Mouse (Mus musculus) right cerebral cortex, postnatal 36 days (tissue): ENCODE data around the gene Rhobtb1.

Experiments
- DNase-seq, 2 experiments: peaks; one replicate each; pipeline ENCODE4 v3.0.0; 2022; ENCODE audit warnings: low spot score in 2 of 2, mixed read lengths in 1 of 2

The Rhobtb1 gene

DNA sequence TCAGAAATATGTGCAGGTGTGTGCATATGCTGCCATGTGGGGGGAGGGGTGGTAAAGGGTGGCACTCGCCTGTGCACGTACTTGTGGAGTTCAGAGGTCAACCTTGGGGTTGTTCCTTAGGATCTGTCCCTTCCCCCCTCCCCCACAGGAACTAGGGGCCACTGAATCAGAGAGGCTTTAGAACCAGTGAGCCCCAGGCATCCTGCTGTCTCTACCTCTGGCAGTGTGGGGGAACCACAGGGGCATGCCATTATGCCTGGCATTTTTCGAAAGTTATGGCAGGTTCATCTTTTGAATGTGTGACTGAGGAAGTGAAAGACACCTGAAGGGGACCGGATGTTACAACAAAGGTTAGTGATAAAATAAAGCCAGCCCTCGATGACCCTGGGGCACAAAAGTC, 59.4 kb downstream of the Rhobtb1 start:
- no peak for DNase-seq

DNA sequence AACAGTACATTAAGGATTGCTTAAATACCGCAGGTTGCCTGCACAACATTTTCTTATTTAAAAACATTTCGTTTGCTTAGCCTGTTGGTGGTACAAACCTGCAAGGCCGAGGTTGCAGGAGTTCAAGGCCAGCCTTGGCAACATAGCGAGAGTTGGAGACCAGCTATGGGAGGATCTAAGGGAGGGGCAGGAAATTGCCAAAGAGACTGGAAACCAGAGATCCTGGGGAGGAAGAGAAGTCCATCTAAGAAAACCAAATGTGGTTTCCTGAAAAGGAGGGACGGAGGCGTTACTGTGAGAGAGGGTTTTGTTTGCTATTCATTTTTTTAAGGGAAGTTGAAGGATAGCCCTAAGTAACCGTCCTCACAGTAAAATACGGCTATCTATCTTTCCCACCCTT, 60.3 kb downstream of the Rhobtb1 start:
- no peak for DNase-seq

DNA sequence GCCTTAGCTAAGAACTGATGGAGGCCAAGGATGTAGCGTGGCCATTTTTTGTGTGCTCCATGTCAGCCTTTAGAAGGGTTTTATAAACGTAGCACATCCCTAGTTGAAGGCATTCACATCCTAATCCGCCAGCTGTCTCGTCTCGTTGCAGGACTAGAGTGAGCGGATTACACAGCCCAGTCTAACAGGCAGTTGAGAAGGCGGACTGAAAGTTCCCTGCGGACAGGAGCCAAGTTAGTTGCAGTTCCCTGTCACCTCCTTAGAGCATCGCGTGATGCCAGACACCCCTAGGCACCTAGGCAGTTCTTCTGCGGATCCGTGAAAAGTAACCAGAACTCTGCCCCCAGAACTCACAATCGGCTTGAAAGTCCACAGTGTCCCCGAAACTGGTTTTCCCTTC, 60.7 kb downstream of the Rhobtb1 start:
- peak in 1 of 2 experiments; percentile 41 for DNase-seq

DNA sequence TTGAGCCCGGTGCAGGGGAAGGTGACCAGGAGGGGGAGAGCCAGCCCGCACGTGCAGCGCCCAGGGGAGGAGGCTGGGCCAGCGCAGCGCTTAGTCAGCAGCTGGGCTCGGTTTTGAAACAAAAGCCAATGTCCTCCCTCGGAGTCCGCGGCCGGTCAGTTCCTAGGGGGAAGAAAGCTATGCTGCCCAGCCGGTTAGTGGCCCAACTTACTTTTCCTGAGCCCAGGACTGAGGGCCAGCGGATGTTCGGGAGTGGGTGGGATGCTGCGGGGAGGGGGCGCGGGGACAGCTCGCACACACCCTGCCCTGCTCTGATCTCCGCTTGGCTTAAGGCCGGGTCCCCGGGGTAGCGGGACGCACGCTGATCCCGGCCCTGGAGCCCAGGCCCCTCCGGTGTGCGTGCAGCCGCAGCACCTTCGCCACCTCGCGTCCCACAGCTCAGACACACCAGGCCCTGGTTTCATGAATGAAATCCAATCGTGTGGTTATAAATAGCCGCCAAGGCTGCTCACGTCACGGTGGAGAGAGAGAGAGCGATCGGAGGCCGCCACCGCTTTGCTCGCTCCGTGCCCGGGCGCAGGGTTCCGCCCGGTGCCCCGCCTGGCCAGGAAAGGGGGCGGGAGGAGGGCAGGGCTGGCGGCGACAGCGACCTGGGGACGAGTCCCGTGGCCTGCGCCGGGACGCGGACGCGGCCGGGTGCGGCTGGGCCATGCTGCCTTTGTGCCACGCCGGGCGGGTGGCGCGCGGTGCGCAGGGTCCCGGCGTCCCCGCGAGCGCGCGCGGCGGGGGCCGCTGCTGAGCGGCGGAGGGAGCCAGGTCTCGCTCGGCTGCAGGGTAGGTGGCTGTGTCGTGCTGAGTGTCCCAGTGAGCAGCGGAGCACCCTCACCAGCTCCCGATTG, 61.6 kb downstream of the Rhobtb1 start, which contains the start of gene A930033H14Rik:
Gene A930033H14Rik (minus strand): TSS at position 557 of the 899 bp plus-strand sequence.
- DNase-seq = peak; percentile 54 to 71

DNA sequence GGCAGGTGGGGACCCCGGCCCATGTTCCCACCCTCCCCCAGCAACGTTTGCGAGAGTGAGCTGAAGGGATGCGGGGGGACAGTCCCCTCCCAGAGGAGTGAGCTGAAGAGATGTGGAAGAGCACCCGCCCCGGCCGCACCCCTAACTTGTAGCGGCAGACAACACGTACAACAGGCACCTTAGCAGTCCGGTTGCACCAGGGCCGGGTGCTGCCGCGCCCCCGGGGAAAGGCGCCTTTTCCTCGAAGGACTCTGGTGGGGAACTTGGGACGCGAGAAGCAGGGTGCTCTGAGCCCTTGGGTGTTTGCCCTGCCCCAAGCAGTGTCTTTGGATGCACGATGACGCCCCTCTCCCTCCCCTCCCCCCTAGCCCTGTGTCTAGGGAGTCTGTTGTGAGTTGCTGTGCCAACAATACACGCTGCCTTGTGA, 62.2 kb downstream of the Rhobtb1 start:
- DNase-seq = no peak

DNA sequence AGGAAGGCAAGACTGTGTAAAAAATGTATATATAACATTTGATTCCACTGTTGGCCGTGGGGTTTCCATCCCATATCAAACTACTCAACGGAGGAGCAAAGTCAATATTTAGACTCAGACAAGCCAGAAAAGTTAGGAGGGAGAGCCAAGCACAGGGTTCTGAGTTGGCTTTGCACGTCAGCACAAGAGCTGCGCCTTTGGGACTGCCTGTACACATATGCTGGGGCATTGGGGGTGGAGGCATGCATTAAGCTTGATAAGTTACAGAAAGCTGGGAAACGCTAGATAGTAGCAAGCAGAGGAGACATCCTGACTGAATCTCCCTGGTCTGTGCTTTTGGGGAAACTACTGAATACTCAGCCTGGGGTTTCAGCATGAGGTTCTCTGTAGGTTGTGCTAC, 62.8 kb downstream of the Rhobtb1 start:
- DNase-seq = no peak

DNA sequence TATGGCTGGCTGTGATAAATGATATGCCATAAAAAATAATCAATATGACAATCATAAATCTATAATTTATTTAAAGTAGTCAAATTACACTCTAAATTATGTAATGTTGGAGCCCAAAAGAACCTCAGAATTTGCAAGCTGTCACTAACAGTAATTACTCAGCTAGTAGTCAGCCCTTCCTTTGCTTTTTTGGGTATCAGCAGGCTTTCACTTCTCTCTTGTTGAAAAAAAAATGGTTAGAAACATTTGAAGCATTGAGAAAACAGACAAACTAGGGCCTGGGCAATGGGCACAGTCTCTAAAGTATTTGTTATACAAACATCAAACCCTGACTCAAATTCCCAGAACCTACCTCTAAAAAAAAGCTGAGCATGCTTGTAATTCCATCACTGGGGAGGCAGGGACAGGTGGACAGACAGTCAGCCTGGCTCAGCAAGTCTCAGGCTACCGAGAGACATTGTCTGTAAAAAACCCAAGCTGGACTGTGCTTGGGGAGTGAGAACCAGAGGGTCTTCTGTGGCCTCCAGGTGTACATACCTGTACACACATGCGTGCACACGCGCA, 66.0 kb downstream of the Rhobtb1 start:
- DNase-seq = no peak

DNA sequence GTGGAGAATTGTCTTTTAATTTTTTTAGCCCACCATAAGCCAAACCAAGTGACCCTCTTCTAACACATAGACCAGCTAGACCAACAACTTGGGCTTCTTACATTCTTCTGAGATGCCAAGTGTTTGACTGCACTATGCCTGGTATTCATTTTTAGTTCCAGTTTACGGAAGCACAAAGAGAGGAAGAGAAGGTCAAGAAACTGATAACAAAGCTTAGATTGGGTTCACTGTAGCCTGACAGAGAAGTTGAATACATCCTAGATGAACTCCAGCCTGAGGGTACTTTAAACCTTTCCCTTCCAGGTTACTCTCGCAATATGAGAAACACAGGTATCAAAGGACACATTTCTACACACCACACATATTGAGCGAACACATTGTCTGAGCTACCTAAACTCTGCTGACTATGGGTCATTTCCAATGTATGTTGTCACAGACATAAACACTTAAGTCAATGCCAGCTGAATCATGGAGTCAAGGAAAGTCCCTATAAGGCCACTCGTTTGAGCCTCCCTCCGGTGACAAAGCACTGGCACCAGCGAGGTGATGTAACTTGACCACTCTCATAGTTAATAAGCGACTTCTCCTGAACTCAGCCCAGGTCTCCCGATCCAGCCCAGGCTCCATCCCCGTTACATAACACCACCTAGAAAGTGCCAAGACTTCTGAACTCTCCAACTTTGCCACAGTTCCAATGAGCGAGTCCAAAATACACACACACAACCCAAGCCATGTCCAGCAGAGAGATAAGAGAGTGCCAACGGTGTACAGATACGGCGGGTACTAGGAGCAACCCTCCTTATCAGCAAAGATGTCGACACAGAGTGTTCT, 67.4 kb downstream of the Rhobtb1 start:
- no peak for DNase-seq

DNA sequence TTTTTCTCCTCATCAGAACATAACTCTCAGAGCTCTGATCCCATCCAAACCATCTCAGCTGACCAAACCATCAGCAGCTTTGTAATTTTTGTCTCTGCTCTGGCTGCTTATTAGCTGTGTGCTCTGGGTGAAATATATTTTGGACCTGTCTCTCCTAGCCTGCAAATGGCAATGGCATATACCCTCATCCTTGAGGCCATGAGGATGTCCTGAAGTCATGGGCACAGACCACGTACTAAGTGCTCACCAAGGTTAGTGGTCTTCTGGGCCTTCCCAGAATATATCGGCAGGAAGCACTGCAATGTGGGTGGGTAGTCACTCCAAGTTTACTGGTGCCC, 68.0 kb downstream of the Rhobtb1 start:
- DNase-seq = no peak

DNA sequence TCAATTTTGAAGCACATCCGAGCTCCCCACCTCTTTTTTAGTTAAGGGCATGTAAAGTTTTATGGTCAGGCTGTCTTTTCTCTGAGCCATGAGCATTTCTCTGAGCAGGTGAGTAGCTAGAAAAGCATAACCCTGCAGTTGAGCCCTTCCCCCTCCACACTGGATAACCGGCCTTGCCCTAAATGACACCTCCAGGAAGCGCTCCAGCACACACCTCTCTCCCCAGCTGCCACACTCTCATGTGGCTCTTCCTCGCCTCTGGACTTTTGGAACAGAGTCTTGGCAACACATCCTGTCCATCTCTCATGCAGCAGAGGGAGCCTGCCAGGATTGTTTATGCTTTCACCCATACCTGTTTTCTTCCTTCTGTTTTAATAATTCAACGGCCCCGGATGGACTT, 69.1 kb downstream of the Rhobtb1 start:
- DNase-seq = no peak

DNA sequence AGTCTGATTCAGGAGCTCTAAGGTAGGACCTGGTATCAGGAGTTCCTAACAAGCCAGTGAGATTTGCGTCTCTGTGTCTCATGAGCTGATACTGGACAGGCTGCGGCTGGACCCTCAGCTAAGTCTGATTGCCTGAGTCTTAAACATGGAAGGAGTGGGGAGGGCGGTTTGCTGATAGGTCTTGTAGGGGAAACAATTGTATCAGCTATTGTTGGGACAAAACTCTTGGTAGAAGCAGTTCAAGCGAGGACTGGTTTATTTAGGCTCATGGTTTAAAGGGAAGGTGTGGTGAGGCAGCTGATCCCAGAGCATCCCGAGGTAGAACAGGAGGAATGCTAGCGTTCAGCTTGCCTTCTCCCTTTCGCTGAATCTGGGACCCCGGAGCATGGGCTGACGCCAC, 69.9 kb downstream of the Rhobtb1 start:
- DNase-seq = no peak

DNA sequence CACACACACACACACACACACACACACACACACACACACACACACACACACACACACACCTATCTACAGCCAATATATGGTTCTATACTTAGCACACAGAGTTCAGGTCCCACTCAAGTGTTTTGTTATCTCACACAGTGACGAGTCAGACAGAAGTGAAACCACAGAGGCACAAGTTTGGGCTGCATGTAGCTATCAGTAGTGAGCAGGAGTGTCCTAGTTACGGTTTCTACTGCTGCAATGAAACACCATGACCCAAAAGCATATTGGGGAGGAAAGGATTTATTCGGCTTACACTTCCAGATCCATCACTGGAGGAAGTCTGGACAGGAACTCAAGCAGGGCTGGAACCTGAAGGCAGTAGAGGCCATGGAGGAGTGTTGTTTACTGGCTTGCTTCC, 70.7 kb downstream of the Rhobtb1 start:
- DNase-seq = no peak

DNA sequence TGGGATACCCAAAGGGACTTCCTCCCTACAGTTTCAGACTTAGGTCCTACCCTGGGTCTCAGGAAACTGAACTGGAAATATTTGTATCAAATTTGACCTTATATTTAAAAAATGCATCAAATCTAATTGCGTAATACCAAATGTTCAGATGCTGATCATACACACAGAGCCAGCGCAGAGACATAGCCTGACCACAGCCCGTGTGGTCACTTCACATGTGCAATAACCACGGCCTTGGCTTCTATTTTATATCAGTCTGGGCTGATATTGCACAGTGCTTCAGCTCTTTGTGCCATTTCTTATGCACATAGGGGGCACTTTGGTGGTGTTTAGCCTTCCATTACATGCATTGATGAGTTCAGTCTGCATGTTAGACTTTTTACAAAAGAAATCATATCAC, 72.0 kb downstream of the Rhobtb1 start:
- DNase-seq = no peak

DNA sequence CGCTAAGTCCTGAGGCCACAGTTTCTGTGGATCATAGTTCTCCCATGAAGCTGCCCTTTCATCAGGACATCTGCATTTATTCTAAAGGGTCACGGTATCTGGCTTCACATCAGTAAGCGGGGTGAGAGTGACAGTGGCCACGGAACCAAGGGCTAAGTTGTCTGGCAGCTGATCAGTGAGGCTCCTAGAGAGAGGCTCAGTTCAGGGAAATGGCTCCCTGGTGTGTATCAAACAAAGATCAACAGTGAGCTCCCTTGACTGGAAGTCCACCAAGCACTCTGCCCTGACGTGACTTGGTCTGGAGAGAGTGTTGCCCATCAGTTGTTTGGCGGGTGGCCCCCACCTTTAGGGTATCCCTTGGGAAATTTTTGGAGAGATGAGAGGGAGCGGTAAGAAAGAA, 73.0 kb downstream of the Rhobtb1 start:
- no peak for DNase-seq

DNA sequence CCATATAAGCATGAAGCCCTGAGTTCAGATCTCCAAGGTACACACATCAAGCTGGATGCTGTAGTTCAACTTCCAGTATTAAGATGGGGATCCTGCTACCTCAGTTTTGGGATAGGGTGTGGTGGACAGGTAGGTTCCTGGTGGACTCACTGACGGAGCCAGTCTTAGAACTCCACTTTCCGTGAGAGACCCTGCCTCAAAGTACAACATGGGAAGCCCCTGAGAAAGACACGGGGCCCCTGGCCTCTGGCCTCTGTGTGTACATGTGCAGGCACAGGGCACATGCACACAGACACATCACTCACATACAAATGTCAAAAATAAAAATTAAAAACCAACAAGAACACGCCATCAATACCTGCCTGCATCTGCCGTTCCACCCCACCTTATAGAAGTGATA, 74.2 kb downstream of the Rhobtb1 start:
- DNase-seq = no peak

DNA sequence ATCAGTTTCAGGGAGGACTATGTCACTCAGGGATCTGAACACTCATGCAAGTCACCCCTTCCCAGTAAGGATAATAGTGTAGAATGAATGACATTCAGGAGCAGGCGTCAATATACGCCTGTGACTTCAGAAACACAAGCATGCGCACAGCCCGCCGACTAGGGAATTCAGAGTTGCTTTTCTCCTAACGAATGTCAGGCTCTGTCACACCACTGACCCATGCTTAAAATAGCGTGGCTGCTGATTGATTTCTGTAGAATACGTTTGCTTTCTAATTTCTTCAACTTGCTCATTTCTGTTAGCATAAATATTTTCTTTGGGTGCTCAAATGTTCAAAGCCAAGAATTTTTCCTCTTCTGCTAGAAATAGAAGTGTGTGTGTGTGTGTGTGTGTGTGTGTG, 74.7 kb downstream of the Rhobtb1 start:
- no peak for DNase-seq

DNA sequence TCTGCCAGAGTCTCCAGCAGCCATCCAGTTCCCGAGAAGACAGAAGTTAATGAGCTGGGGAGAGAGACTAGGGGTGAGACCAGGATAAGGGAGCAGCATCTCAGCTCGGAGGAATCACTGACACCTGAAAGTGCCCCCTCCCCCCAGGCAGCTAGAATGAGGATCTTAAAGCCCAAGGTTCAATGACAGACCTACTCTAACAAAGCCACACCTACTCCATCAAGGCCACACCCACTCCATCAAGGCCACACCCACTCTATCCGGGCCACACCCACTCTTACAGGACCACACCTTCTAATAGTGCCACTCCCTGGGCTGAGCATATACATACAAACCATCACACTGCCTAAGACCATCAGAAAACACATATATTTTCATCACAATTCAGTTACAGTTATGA, 86.0 kb downstream of the Rhobtb1 start:
- no peak for DNase-seq

DNA sequence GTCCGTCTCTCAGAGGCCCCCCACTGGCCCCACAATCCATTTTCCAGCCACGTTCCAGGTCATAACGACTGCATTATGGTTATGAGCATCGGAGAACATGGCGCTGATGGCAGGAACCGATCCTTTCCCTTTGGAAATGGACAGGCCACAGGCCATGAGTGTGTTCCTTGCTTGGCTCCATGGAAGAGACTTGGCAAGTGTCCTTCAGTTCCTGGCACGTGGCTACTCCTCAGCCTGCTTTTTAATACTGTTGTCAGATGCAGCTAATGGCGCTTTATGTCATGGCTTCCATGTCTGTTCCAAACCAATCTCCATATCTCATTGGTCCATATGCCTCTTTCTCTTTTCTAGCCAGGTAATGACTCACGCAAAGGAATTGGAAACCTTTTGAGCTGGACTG, 86.5 kb downstream of the Rhobtb1 start:
- no peak for DNase-seq

DNA sequence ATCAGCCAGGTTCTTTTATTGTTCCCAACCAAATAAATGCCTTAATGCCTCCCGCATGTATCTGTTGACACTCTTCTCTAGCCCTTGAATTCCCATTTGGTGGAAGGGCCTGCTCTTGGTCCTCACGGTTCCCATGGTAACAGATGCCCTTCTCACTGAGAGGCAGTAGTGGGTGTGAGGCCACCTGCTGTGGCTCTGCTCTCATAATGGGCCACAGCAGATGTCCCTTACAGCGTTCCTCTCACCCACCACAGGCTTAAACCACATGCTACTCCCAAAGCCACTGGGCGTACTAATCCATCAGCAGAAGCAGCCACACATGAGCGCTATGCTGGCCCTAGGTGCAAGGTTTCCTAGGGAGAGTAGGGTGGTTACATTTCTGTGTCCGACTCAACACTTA, 87.1 kb downstream of the Rhobtb1 start:
- no peak for DNase-seq

DNA sequence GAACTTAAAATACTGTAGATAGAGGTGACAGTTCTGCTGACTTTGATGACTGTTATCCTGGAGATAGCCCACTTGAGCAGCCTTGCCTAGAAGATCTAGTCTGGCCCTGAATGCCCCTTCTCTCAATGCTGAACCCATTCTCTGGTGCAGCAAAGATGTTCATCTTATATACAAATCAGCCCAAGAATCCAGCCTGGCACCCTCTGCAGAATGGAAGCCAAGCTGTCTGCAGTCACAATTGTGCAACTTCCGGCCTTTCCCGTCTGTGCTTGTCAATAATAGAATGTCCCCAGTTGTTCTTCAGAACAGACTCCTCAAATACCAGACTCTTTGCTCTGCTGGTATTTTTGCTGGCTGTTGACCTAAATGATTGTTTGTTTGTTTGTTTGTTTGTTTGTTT, 89.3 kb downstream of the Rhobtb1 start:
- no peak for DNase-seq

DNA sequence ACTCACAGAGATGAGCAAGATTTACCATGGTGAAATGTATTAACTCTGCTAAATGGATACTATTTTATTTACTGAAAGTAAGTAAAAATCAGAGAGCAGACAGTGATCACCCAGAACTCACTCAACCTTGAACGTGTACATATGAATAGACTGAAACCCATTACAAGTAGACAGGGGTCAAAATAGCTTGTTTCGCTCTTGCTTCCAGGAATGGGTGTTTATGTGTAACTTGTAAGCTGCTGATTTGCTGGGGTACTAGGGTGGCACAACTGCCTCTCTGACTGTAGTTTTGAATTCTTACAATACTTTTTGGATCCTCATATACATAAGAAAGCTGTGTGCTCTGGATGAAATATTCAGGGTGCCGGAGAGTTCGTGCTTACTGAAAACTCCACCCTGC, 93.9 kb downstream of the Rhobtb1 start:
- DNase-seq = no peak

DNA sequence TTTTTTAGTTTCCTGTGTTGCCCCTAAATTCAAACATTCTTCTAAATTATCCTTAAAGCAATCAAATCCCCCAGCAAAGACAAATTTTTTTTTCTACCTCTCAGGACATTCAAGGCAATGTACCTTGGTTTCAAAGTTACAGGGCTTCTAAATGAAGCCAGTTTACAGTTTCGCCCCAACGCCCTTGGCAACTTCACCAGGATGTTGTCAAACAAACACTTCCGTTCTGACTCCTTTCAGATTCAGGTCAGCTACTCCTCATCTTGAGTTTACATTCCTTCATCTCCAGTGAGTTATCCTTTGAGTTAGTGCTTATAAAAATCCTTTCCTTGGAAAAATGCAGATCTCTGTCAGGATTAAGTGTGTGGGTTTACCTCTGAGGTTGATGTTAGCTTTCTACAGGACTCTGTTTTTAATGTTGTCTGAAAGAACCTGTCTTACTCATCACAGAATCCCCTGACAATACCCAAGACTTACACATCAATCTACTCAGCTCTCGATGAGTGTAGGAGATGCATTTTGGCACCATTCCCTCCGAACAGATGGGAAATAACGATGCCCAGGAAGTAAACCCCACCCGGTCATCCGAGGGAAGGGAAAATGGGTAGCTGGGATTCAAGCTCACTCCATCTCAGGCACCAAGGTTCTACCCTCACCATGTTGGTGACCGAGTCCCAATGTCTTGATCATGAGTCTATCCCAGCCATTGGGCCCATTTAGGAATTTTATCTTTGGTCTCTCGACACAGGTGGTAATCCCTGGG, 94.9 kb downstream of the Rhobtb1 start:
- no peak for DNase-seq
